Comparison of ENCODE assay signal across 25 mouse cellular contexts in genomic region chr14:57937297-57937696, GRCm38 (mm10).
"Had no signal": no experiment of that assay in that cellular context is flagged by ENCODE, and none has a peak within 500 bp of the region (broad histone marks: within the 10 kb centered on the region; RNA-seq: fewer than 3 reads in every experiment).

No protein-coding gene starts in this region.

- ATAC-seq: forebrain, embryonic 16.5 days; hindbrain, embryonic 16.5 days; inflammation-experienced regulatory T-cells, adult 6 months; intestine, embryonic 15.5 days; intestine, postnatal 0 days had no signal

- H3K4me2 ChIP-seq: heart, embryonic 11.5 days; heart, embryonic 13.5 days; heart, embryonic 15.5 days; hindbrain, embryonic 12.5 days; hindbrain, embryonic 14.5 days; intestine, embryonic 15.5 days; limb, embryonic 12.5 days had no signal

- DNase-seq: gastrocnemius, adult 2 months; gastrocnemius, postnatal 10 days; gastrocnemius, postnatal 25 days; heart, adult 2 months; heart, postnatal 4 days; kidney, adult 18-20 months; kidney, adult 8-10 months; kidney, postnatal 10 days; kidney, postnatal 25 days; kidney, postnatal 4 days had no signal

- H3K27ac ChIP-seq: gastrocnemius, adult 2 months; heart, adult 2 months; heart, embryonic 13.5 days; heart, embryonic 15.5 days; hindbrain, embryonic 10.5 days; hindbrain, embryonic 12.5 days; hindbrain, embryonic 14.5 days; intestine, embryonic 15.5 days; layer of hippocampus, adult 2 months; left cerebral cortex, adult 2 months; limb, embryonic 10.5 days; limb, embryonic 12.5 days had no signal

- H3K36me3 ChIP-seq: heart, embryonic 15.5 days had no signal

- H3K27me3 ChIP-seq: heart, embryonic 13.5 days; heart, embryonic 15.5 days; hindbrain, embryonic 12.5 days; intestine, embryonic 15.5 days; limb, embryonic 12.5 days had no signal

- H3K9ac ChIP-seq: heart, embryonic 13.5 days; heart, embryonic 15.5 days; hindbrain, embryonic 12.5 days; hindbrain, embryonic 14.5 days; intestine, embryonic 15.5 days; limb, embryonic 12.5 days had no signal

- H3K4me3 ChIP-seq: gastrocnemius, adult 2 months; heart, adult 2 months; heart, embryonic 13.5 days; heart, embryonic 15.5 days; hindbrain, embryonic 10.5 days; hindbrain, embryonic 12.5 days; intestine, embryonic 15.5 days; layer of hippocampus, adult 2 months; left cerebral cortex, adult 2 months; limb, embryonic 10.5 days; limb, embryonic 12.5 days had no signal

- H3K9me3 ChIP-seq: heart, embryonic 13.5 days; heart, embryonic 15.5 days; hindbrain, embryonic 10.5 days; hindbrain, embryonic 12.5 days; intestine, embryonic 15.5 days; limb, embryonic 10.5 days; limb, embryonic 12.5 days had no signal

- H3K4me1 ChIP-seq: hindbrain, embryonic 10.5 days; hindbrain, embryonic 12.5 days; intestine, embryonic 15.5 days; limb, embryonic 10.5 days; limb, embryonic 12.5 days had no signal
